Mouse (Mus musculus) inflammation-experienced regulatory T-cells, adult 16 weeks (primary cell): ENCODE data around the gene Nat8. TPM values are rescaled to one million over a fixed set of nuclear protein-coding genes. Genes with fewer than 3 reads are reported as not detected.

Experiments
- polyA plus RNA-seq: library from polyadenylated mRNA; unstranded; fragments of 100-300 nt; shearing (Covaris generic); gene quantifications from one replicate; pipeline ENCODE4 v1.2.1, GENCODE M21; 2017

Gene Nat8
- polyA plus RNA-seq: not detected

DNA sequence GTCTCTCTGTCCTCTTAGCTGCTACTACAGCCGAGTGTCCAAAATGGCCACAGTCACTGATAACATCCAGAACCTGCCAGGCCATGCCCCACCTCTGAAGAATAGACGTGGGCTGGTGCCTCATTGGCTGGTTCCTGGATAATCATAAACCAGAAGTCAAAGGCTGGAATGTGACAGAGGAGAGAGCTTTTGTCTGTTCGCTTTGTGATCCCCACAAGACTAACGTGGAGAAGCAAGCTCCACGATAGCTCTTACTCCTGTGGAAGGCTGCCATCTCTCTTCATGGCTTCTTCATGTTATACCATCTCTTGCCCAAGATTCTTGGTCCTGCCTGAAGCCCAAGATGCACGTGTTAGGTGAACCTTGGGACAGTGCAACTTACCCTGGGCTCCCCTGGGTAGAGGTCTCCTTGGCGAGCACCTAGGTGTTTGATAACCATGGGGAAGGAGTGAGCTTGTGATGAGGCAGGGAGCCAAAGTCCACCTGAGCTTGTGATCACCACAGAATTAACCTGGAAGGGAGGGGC is at the start of gene Nat8:
Nat8 (minus strand) TSS at position 287 of the 526 bp plus-strand sequence.

DNA sequence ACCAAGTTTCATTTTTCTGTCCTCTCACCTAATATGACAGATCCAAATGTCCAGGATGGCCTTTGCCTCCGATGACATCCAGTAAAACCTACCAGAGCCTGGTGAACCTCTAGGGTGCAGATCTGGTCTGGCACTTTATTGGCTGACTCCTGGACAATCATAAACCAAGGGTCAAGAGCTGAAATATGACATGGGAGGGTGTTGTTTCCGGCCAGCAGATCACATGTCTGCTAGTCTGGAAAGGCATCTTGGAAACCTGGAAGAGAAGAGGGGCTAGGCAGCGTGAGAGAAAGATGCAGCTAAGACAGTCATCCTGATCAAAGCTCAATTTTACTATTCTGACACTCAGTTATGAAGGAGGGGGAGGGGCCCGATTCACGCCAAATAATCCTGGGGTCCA is 37.1 kb upstream of the Nat8 start, which contains the start of gene Nat8f2:
Nat8f2 (minus strand) TSS at position 153 of the 400 bp plus-strand sequence.

DNA sequence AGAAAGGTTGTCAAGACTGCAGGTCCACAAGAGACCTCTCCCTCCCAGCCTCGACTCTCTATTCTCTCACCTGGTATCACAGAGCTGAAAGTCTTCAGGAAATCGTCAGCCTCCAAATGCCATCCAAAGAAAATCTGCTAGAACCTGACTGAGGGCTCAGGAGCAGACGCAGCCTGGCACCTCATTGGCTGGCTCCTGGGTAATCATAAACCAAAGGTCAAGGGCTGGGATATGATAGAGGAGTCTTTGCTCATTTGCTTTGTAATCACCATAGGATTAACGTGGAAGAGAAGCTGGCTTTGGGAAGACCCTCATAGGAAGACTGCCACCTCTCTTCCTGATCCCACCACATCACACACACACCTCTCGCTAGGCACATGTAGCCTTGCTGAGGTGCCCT is 11.0 kb downstream of the Nat8 start, which contains the start of the genes Nat8f6 and Nat8f5:
Nat8f6 (minus strand) TSS at position 118 of the 400 bp plus-strand sequence.
Nat8f5 (minus strand) TSS at position 136 of the 400 bp plus-strand sequence.

Other genes starting within 250 kb of the Nat8 start
- 1.7 TPM for gene Alms1, start 244.6 kb downstream of the Nat8 start, polyA plus RNA-seq
- gene Nat8f7, start 118.9 kb downstream of the Nat8 start, polyA plus RNA-seq: not detected
- not detected for gene Nat8f3, start 66.3 kb downstream of the Nat8 start, polyA plus RNA-seq
- not detected for gene Nat8f6, start 11.1 kb downstream of the Nat8 start, polyA plus RNA-seq
- gene Nat8f5, start 11.1 kb downstream of the Nat8 start, polyA plus RNA-seq: not detected
- not detected for gene Nat8f2, start 37.1 kb upstream of the Nat8 start, polyA plus RNA-seq
- 10.0 TPM for gene Nat8f4, start 72.8 kb upstream of the Nat8 start, polyA plus RNA-seq
- gene Tprkb, start 79.8 kb upstream of the Nat8 start, polyA plus RNA-seq: 48.2 TPM
- gene Nat8f1, start 83.6 kb upstream of the Nat8 start, polyA plus RNA-seq: 13.8 TPM
- gene Dusp11, start 129.6 kb upstream of the Nat8 start, polyA plus RNA-seq: 195 TPM
- gene Figla, start 184.1 kb upstream of the Nat8 start, polyA plus RNA-seq: not detected
- not detected for gene Add2, start 196.6 kb upstream of the Nat8 start, polyA plus RNA-seq